Mouse (Mus musculus): ENCODE data around the gene Cirbp. TPM values are rescaled to one million over a fixed set of nuclear protein-coding genes. Genes with fewer than 3 reads are reported as not detected.

Gene Cirbp
- total RNA-seq, 1 experiment, result 69.6 TPM

DNA sequence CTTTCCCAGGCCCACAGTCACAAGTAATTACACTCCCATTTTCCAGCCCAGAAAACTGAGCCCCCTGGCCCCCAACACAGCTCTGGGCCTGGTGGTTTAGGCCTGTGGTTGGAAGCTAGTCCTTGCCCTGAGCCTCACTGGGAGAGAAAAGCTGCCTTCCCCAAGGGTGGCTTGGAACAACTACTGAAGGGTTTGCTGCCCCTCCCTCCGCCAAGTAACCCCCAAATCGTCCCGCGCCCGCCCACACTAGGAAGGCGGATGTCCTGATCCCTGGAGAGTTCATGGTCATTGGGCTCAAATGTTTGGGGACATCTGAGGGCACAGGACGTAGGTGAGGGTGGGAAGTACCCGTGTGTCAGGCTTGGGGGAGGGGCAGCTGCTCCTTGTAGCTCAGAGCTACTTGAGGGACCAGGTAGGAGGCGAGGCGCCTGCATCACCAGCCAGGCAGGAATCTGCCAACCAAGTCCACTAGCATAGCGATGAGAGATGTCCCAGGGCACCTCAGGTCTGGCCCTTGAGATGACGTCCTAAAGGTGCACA is 6.7 kb upstream of the Cirbp start:
- no peak for DNase-seq (ENCODE audit: low read depth, low spot score)
- no peaks in the 10 kb centered on the region for H3K9me3 ChIP-seq (ENCODE audit: control insufficient read depth, insufficient read depth, low read depth, low read length)
- in situ Hi-C loops (cut with MboI; ENCODE audit: low sequenced_read_pairs in 2 of 2, unreplicated experiment in 2 of 2), result no loop called here
- peak overlapping the region; percentile 41; the same call in 1 of the 2 replicates for H3K9ac ChIP-seq (ENCODE audit: insufficient read depth, low read depth, low read length, poor library complexity, severe bottlenecking)
- H3K4me3 ChIP-seq (ENCODE audit: insufficient read depth in 1 of 2, low read depth in 1 of 2, low read length in 2 of 2, poor library complexity in 1 of 2, severe bottlenecking in 1 of 2), result peak overlapping the region; percentile 40
- peaks cover 31% of the 10 kb centered on the region for H3K36me3 ChIP-seq (ENCODE audit: control insufficient read depth, insufficient read depth, low read length, poor library complexity, severe bottlenecking)
- peaks cover 4 to 40% of the 10 kb centered on the region in 2 experiments for H3K4me1 ChIP-seq (ENCODE audit: control insufficient read depth in 2 of 2, insufficient read depth in 2 of 2, low read length in 2 of 2, poor library complexity in 1 of 2)
- no peak for TF ChIP-seq MAFK (IDR thresholded peaks at IDR 0.05; ENCODE audit: insufficient read depth, low read depth, low read length)
- TF ChIP-seq ZC3H11A (IDR thresholded peaks at IDR 0.05; ENCODE audit: borderline replicate concordance, low read depth, low read length), result no peak
- no peak for TF ChIP-seq HCFC1 (IDR thresholded peaks at IDR 0.05; ENCODE audit: borderline replicate concordance, insufficient read depth, low read length)
- TF ChIP-seq ZNF384 (IDR thresholded peaks at IDR 0.05; ENCODE audit: low read depth, low read length), result no peak
- TF ChIP-seq CHD2 (IDR thresholded peaks at IDR 0.05; ENCODE audit: low read depth, low read length), result no peak
- peak overlapping the region; percentile 88 for H3K27ac ChIP-seq (ENCODE audit: insufficient read depth, low read depth, low read length, poor library complexity, severe bottlenecking)

- TF ChIP-seq ZNF384 (IDR thresholded peaks at IDR 0.05; ENCODE audit: low read depth, low read length), result no peak
- TF ChIP-seq CHD2 (IDR thresholded peaks at IDR 0.05; ENCODE audit: low read depth, low read length), result peak; percentile 85
- peak; percentile 35; the same call in 1 of the 2 replicates for TF ChIP-seq HCFC1 (IDR thresholded peaks at IDR 0.05; ENCODE audit: borderline replicate concordance, insufficient read depth, low read length)
- no peak for TF ChIP-seq ZC3H11A (IDR thresholded peaks at IDR 0.05; ENCODE audit: borderline replicate concordance, low read depth, low read length)
- TF ChIP-seq MAFK (IDR thresholded peaks at IDR 0.05; ENCODE audit: insufficient read depth, low read depth, low read length), result no peak
- peaks cover 4 to 38% of the 10 kb centered on the region in 2 experiments for H3K4me1 ChIP-seq (ENCODE audit: control insufficient read depth in 2 of 2, insufficient read depth in 2 of 2, low read length in 2 of 2, poor library complexity in 1 of 2)
- DNase-seq (ENCODE audit: low read depth, low spot score), result peak; percentile 94
- in situ Hi-C loops (cut with MboI; ENCODE audit: low sequenced_read_pairs in 2 of 2, unreplicated experiment in 2 of 2), result no loop called here
- H3K9ac ChIP-seq (ENCODE audit: insufficient read depth, low read depth, low read length, poor library complexity, severe bottlenecking), result peak overlapping the region; percentile 71
- peak overlapping the region; percentile 88 for H3K27ac ChIP-seq (ENCODE audit: insufficient read depth, low read depth, low read length, poor library complexity, severe bottlenecking)
- peaks cover 24% of the 10 kb centered on the region for H3K36me3 ChIP-seq (ENCODE audit: control insufficient read depth, insufficient read depth, low read length, poor library complexity, severe bottlenecking)
- H3K9me3 ChIP-seq (ENCODE audit: control insufficient read depth, insufficient read depth, low read depth, low read length), result no peaks in the 10 kb centered on the region
- peak overlapping the region; percentile 45 to 57 for H3K4me3 ChIP-seq (ENCODE audit: insufficient read depth in 1 of 2, low read depth in 1 of 2, low read length in 2 of 2, poor library complexity in 1 of 2, severe bottlenecking in 1 of 2)
Measured at GRCm38 (mm10) chr10:80159561-80160454, 6.0 kb upstream of the Cirbp start.

GRCm38 (mm10) chr10:80160455-80161371 is 5.1 kb upstream of the Cirbp start:
- TF ChIP-seq MAFK (IDR thresholded peaks at IDR 0.05; ENCODE audit: insufficient read depth, low read depth, low read length) (no peak), ZC3H11A (IDR thresholded peaks at IDR 0.05; ENCODE audit: borderline replicate concordance, low read depth, low read length) (no peak), CHD2 (IDR thresholded peaks at IDR 0.05; ENCODE audit: low read depth, low read length) (no peak), ZNF384 (IDR thresholded peaks at IDR 0.05; ENCODE audit: low read depth, low read length) (no peak), HCFC1 (IDR thresholded peaks at IDR 0.05; ENCODE audit: borderline replicate concordance, insufficient read depth, low read length) (no peak)
- H3K27ac ChIP-seq (ENCODE audit: insufficient read depth, low read depth, low read length, poor library complexity, severe bottlenecking), result peak overlapping the region; percentile 88
- H3K9ac ChIP-seq (ENCODE audit: insufficient read depth, low read depth, low read length, poor library complexity, severe bottlenecking), result peak overlapping the region; percentile 71
- peak overlapping the region; percentile 45 to 57 for H3K4me3 ChIP-seq (ENCODE audit: insufficient read depth in 1 of 2, low read depth in 1 of 2, low read length in 2 of 2, poor library complexity in 1 of 2, severe bottlenecking in 1 of 2)
- H3K4me1 ChIP-seq (ENCODE audit: control insufficient read depth in 2 of 2, insufficient read depth in 2 of 2, low read length in 2 of 2, poor library complexity in 1 of 2), result peaks cover 7 to 38% of the 10 kb centered on the region in 2 experiments
- no peak for DNase-seq (ENCODE audit: low read depth, low spot score)
- in situ Hi-C loops (cut with MboI; ENCODE audit: low sequenced_read_pairs in 2 of 2, unreplicated experiment in 2 of 2), result no loop called here
- no peaks in the 10 kb centered on the region for H3K9me3 ChIP-seq (ENCODE audit: control insufficient read depth, insufficient read depth, low read depth, low read length)
- peaks cover 15% of the 10 kb centered on the region for H3K36me3 ChIP-seq (ENCODE audit: control insufficient read depth, insufficient read depth, low read length, poor library complexity, severe bottlenecking)

Data from ES-E14 (cell line).